Mouse (Mus musculus) testis, adult 2 months (tissue): Measurements from ENCODE around the gene Fam171a1.

Source experiments
- CTCF ChIP-seq: fragments of 200-500 bp; IDR thresholded peaks from 2 replicates; pipeline ENCODE4 v1.5.1; 2012; ENCODE audit warnings: low read depth, mild to moderate bottlenecking, inconsistent platforms, low read length, moderate library complexity; ENCODE audit not compliant: control insufficient read depth, insufficient read depth, insufficient replicate concordance
- POLR2A ChIP-seq: fragments of 200-500 bp; IDR thresholded peaks from 2 replicates; pipeline ENCODE4 v1.6.1; 2012; ENCODE audit warnings: low read depth, mild to moderate bottlenecking, inconsistent platforms, low read length, moderate library complexity; ENCODE audit not compliant: control insufficient read depth

DNA sequence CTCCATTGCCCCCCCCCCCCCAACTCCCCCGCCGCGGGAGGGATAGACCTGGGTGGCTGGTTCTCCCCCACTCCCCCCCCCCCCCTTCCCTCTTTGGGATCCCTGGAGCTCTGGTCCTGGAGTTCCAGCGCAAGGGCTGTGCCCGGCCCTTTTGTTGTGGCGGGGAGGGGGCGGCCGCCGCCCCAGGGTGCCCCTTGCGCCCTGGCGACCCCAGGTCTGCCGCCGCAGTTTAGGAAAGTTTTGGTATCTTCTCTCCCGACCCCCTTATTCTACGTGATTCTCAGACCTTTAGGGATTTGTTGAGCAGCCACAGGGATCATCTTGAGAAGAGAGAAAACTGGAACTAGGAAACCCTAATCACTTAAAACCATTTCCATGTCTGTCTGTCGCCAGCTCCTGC is 4.9 kb downstream of the Fam171a1 start:
- no peak for TF ChIP-seq CTCF
- TF ChIP-seq POLR2A, result no peak
